Mouse (Mus musculus): ENCODE results near the gene Olfm1. TPM values are rescaled to one million over a fixed set of nuclear protein-coding genes. Genes with fewer than 3 reads are reported as not detected.

The Olfm1 gene
- total and polyA plus RNA-seq, 2 experiments from 2014 or later: 4.0 to 4.7 TPM

GRCm38 (mm10) chr2:28208130-28208745, 15.4 kb downstream of the Olfm1 start:
- no peak for ATAC-seq (ENCODE audit: insufficient read depth, low read depth)
- Histone ChIP-seq H3K9me3 (replicated peaks; ENCODE audit: control insufficient read depth, low read length) (no peaks in the 10 kb centered on the region), H3K4me1 (ENCODE audit: control insufficient read depth, insufficient read depth) (no peaks in the 10 kb centered on the region; the same call in 1 of the 2 replicates), H3K36me3 (replicated peaks; ENCODE audit: control insufficient read depth, insufficient read depth, low read length) (no peaks in the 10 kb centered on the region), H3K27me3 (ENCODE audit: control insufficient read depth, insufficient read depth, low read length) (peaks cover 48% of the 10 kb centered on the region), H3K4me2 (ENCODE audit: low read depth, low read length) (no peak overlapping the region), H3K27ac (ENCODE audit: low read depth) (no peak overlapping the region), H3K9ac (replicated peaks; ENCODE audit: low read depth, low read length) (no peak overlapping the region), H3K4me3 (ENCODE audit: low read depth, low read length) (no peak overlapping the region)
- WGBS: 91% methylated on average over 14 of the region's 14 CpGs
- TF ChIP-seq EP300 (IDR thresholded peaks at IDR 0.05; ENCODE audit: low read depth) (no peak), CTCF (IDR thresholded peaks at IDR 0.05; ENCODE audit: low read depth) (no peak)
- DNase-seq (ENCODE audit: low spot score): no peak

GRCm38 (mm10) chr2:28209211-28209610, 16.4 kb downstream of the Olfm1 start:
- Histone ChIP-seq H3K27ac (ENCODE audit: low read depth) (no peak overlapping the region), H3K36me3 (replicated peaks; ENCODE audit: control insufficient read depth, insufficient read depth, low read length) (no peaks in the 10 kb centered on the region), H3K27me3 (ENCODE audit: control insufficient read depth, insufficient read depth, low read length) (peaks cover 40% of the 10 kb centered on the region), H3K4me3 (ENCODE audit: low read depth, low read length) (no peak overlapping the region), H3K4me1 (ENCODE audit: control insufficient read depth, insufficient read depth) (no peaks in the 10 kb centered on the region; the same call in 1 of the 2 replicates), H3K9ac (replicated peaks; ENCODE audit: low read depth, low read length) (no peak overlapping the region), H3K9me3 (replicated peaks; ENCODE audit: control insufficient read depth, low read length) (no peaks in the 10 kb centered on the region), H3K4me2 (ENCODE audit: low read depth, low read length) (no peak overlapping the region)
- 86% methylated on average over 5 of the region's 5 CpGs for WGBS
- no peak for DNase-seq (ENCODE audit: low spot score)
- TF ChIP-seq CTCF (IDR thresholded peaks at IDR 0.05; ENCODE audit: low read depth): no peak
- TF ChIP-seq EP300 (IDR thresholded peaks at IDR 0.05; ENCODE audit: low read depth): no peak
- ATAC-seq (ENCODE audit: insufficient read depth, low read depth): no peak

GRCm38 (mm10) chr2:28209653-28210052, 16.9 kb downstream of the Olfm1 start:
- Histone ChIP-seq H3K4me3 (ENCODE audit: low read depth, low read length) (no peak overlapping the region), H3K4me2 (ENCODE audit: low read depth, low read length) (no peak overlapping the region), H3K9me3 (replicated peaks; ENCODE audit: control insufficient read depth, low read length) (no peaks in the 10 kb centered on the region), H3K36me3 (replicated peaks; ENCODE audit: control insufficient read depth, insufficient read depth, low read length) (no peaks in the 10 kb centered on the region), H3K4me1 (ENCODE audit: control insufficient read depth, insufficient read depth) (no peaks in the 10 kb centered on the region; the same call in 1 of the 2 replicates), H3K9ac (replicated peaks; ENCODE audit: low read depth, low read length) (no peak overlapping the region), H3K27ac (ENCODE audit: low read depth) (no peak overlapping the region), H3K27me3 (ENCODE audit: control insufficient read depth, insufficient read depth, low read length) (peaks cover 36% of the 10 kb centered on the region)
- DNase-seq (ENCODE audit: low spot score) (no peak), ATAC-seq (ENCODE audit: insufficient read depth, low read depth) (no peak)
- 90% methylated on average over 12 of the region's 12 CpGs for WGBS
- no peak for TF ChIP-seq EP300 (IDR thresholded peaks at IDR 0.05; ENCODE audit: low read depth)
- no peak for TF ChIP-seq CTCF (IDR thresholded peaks at IDR 0.05; ENCODE audit: low read depth)

GRCm38 (mm10) chr2:28210273-28210672, 17.5 kb downstream of the Olfm1 start:
- ATAC-seq (ENCODE audit: insufficient read depth, low read depth) (no peak), DNase-seq (ENCODE audit: low spot score) (no peak)
- peaks cover 30% of the 10 kb centered on the region for H3K27me3 ChIP-seq (ENCODE audit: control insufficient read depth, insufficient read depth, low read length)
- no peaks in the 10 kb centered on the region for H3K36me3 ChIP-seq (replicated peaks; ENCODE audit: control insufficient read depth, insufficient read depth, low read length)
- H3K27ac ChIP-seq (ENCODE audit: low read depth): no peak overlapping the region
- TF ChIP-seq CTCF (IDR thresholded peaks at IDR 0.05; ENCODE audit: low read depth) (no peak), EP300 (IDR thresholded peaks at IDR 0.05; ENCODE audit: low read depth) (no peak)
- 54% methylated on average over 4 of the region's 4 CpGs for WGBS
- H3K9ac ChIP-seq (replicated peaks; ENCODE audit: low read depth, low read length): no peak overlapping the region
- no peak overlapping the region for H3K4me3 ChIP-seq (ENCODE audit: low read depth, low read length)
- no peak overlapping the region for H3K4me2 ChIP-seq (ENCODE audit: low read depth, low read length)
- no peaks in the 10 kb centered on the region for H3K9me3 ChIP-seq (replicated peaks; ENCODE audit: control insufficient read depth, low read length)
- no peaks in the 10 kb centered on the region; the same call in 1 of the 2 replicates for H3K4me1 ChIP-seq (ENCODE audit: control insufficient read depth, insufficient read depth)

GRCm38 (mm10) chr2:28211531-28212281, 18.9 kb downstream of the Olfm1 start:
- no peak overlapping the region for H3K4me3 ChIP-seq (ENCODE audit: low read depth, low read length)
- no peak overlapping the region for H3K4me2 ChIP-seq (ENCODE audit: low read depth, low read length)
- no peak overlapping the region for H3K27ac ChIP-seq (ENCODE audit: low read depth)
- H3K4me1 ChIP-seq (ENCODE audit: control insufficient read depth, insufficient read depth): no peaks in the 10 kb centered on the region
- TF ChIP-seq EP300 (IDR thresholded peaks at IDR 0.05; ENCODE audit: low read depth) (no peak), CTCF (IDR thresholded peaks at IDR 0.05; ENCODE audit: low read depth) (no peak)
- H3K9ac ChIP-seq (replicated peaks; ENCODE audit: low read depth, low read length): no peak overlapping the region
- no peaks in the 10 kb centered on the region for H3K9me3 ChIP-seq (replicated peaks; ENCODE audit: control insufficient read depth, low read length)
- DNase-seq (ENCODE audit: low spot score): no peak
- ATAC-seq (ENCODE audit: insufficient read depth, low read depth): no peak
- peaks cover 17% of the 10 kb centered on the region for H3K27me3 ChIP-seq (ENCODE audit: control insufficient read depth, insufficient read depth, low read length)
- WGBS: 63% methylated on average over 22 of the region's 22 CpGs
- no peaks in the 10 kb centered on the region for H3K36me3 ChIP-seq (replicated peaks; ENCODE audit: control insufficient read depth, insufficient read depth, low read length)

All from heart, postnatal 0 days (tissue).